Mouse (Mus musculus): ENCODE data around the gene Rbms3. TPM values are rescaled to one million over a fixed set of nuclear protein-coding genes. Genes with fewer than 3 reads are reported as not detected.

Gene Rbms3
- total and polyA plus RNA-seq, 3 experiments = not detected

DNA sequence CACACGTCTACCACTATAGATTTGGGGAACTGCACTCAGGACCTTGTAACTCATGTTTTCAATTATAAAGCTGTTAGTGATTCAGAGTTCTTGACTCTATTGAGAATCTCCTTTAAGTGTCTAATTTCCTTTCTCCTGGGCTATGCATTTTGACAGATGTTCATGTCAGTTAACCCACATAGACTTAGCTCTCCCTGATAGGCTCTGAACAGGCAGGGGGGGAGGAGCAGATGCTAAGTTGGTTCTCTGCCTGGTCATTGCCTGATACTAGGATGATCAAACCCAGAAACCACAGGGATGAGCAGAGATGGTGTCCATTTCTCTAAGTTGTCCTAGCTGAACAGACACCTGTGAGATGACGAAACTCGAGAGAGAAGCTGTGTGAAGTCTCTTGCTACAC is 707.2 kb downstream of the Rbms3 start:
- no peaks in the 10 kb centered on the region for H3K36me3 ChIP-seq (replicated peaks in 1 of 2; ENCODE audit: control insufficient read depth in 1 of 2, insufficient read depth in 1 of 2, low read length in 1 of 2)
- no peak overlapping the region for H3K27ac ChIP-seq (ENCODE audit: insufficient read depth, low read depth)
- H3K79me2 ChIP-seq (replicated peaks; ENCODE audit: control insufficient read depth, extremely low read depth, insufficient read depth, poor library complexity, severe bottlenecking) = no peaks in the 10 kb centered on the region
- no peaks in the 10 kb centered on the region for H3K27me3 ChIP-seq (replicated peaks)
- no peak overlapping the region for H3K4me2 ChIP-seq (ENCODE audit: insufficient read depth, low read depth, poor library complexity, severe bottlenecking)
- H3K9me3 ChIP-seq (replicated peaks; ENCODE audit: low read length) = peaks cover 73% of the 10 kb centered on the region
- dilution Hi-C loops (cut with MboI; ENCODE audit: extremely low pct_ligation_motif_present, extremely low pct_unique_long_range_greater_than_20kb, low sequenced_read_pairs) = no loop called here
- no peak overlapping the region for H3K4me3 ChIP-seq (replicated peaks in 1 of 3; ENCODE audit: low read depth in 2 of 3, low read length in 2 of 3, poor library complexity in 1 of 3)
- no peak for DNase-seq (ENCODE audit: extremely low read depth)
- no peaks in the 10 kb centered on the region for H3K4me1 ChIP-seq (ENCODE audit: control insufficient read depth in 1 of 2, insufficient read depth in 2 of 2)
- in situ Hi-C loops (cut with MboI; ENCODE audit: low pct_ligation_motif_present, low pct_unique_long_range_greater_than_20kb, low sequenced_read_pairs) = no loop called here
- TF ChIP-seq USF2 (conservative IDR thresholded peaks at IDR 0.05; ENCODE audit: low read depth, low read length) = no peak
- no peak for TF ChIP-seq RCOR1 (conservative IDR thresholded peaks at IDR 0.05; ENCODE audit: low read depth, low read length)
- no peak for TF ChIP-seq JUN (IDR thresholded peaks at IDR 0.05; ENCODE audit: insufficient read depth, low read depth, low read length)
- no peak for TF ChIP-seq ETS1 (conservative IDR thresholded peaks at IDR 0.05; ENCODE audit: low read depth, low read length)
- no peak for TF ChIP-seq CTCF (conservative IDR thresholded peaks at IDR 0.05 in 1 of 2, IDR thresholded peaks at IDR 0.05 in 1 of 2; ENCODE audit: low read depth in 2 of 2, low read length in 2 of 2)
- no peak for TF ChIP-seq PAX5 (IDR thresholded peaks at IDR 0.05; ENCODE audit: low read length)
- no peak for TF ChIP-seq ZNF384 (IDR thresholded peaks at IDR 0.05; ENCODE audit: low read depth, low read length)
- no peak overlapping the region for H3K9ac ChIP-seq (ENCODE audit: insufficient read depth, low read depth)

- no peak for TF ChIP-seq TBP (conservative IDR thresholded peaks at IDR 0.05; ENCODE audit: low read depth, low read length)
- TF ChIP-seq ZMIZ1 (IDR thresholded peaks at IDR 0.05; ENCODE audit: low read depth, low read length) = no peak
- no peak for TF ChIP-seq SIN3A (IDR thresholded peaks at IDR 0.05; ENCODE audit: low read length)
- TF ChIP-seq NELFE (IDR thresholded peaks at IDR 0.05; ENCODE audit: low read depth, low read length) = no peak
- no peak for TF ChIP-seq PAX5 (IDR thresholded peaks at IDR 0.05; ENCODE audit: low read length)
- no peak for TF ChIP-seq ELF1 (IDR thresholded peaks at IDR 0.05; ENCODE audit: low read depth, low read length)
- no peak for TF ChIP-seq MXI1 (IDR thresholded peaks at IDR 0.05; ENCODE audit: low read depth, low read length)
- TF ChIP-seq MYC (IDR thresholded peaks at IDR 0.05; ENCODE audit: low read depth, low read length) = no peak
- no peak for TF ChIP-seq E2F4 (IDR thresholded peaks at IDR 0.05; ENCODE audit: insufficient replicate concordance, low read depth, low read length)
- TF ChIP-seq BHLHE40 (IDR thresholded peaks at IDR 0.05; ENCODE audit: low read depth, low read length) = no peak
- no peak for TF ChIP-seq ZC3H11A (IDR thresholded peaks at IDR 0.05; ENCODE audit: low read depth, low read length)
- no peak for TF ChIP-seq IRF4 (IDR thresholded peaks at IDR 0.05; ENCODE audit: low read depth, low read length)
- no peak for TF ChIP-seq JUN (IDR thresholded peaks at IDR 0.05; ENCODE audit: insufficient read depth, low read depth, low read length)
- H3K27ac ChIP-seq (ENCODE audit: insufficient read depth, low read depth) = no peak overlapping the region
- H3K9me3 ChIP-seq (replicated peaks; ENCODE audit: low read length) = peaks cover 77% of the 10 kb centered on the region
- H3K4me3 ChIP-seq (replicated peaks in 1 of 3; ENCODE audit: low read depth in 2 of 3, low read length in 2 of 3, poor library complexity in 1 of 3) = no peak overlapping the region
- no peak overlapping the region for H3K9ac ChIP-seq (ENCODE audit: insufficient read depth, low read depth)
- H3K4me2 ChIP-seq (ENCODE audit: insufficient read depth, low read depth, poor library complexity, severe bottlenecking) = no peak overlapping the region
- dilution Hi-C loops (cut with MboI; ENCODE audit: extremely low pct_ligation_motif_present, extremely low pct_unique_long_range_greater_than_20kb, low sequenced_read_pairs) (no loop called here), in situ Hi-C loops (cut with MboI; ENCODE audit: low pct_ligation_motif_present, low pct_unique_long_range_greater_than_20kb, low sequenced_read_pairs) (no loop called here)
- H3K79me2 ChIP-seq (replicated peaks; ENCODE audit: control insufficient read depth, extremely low read depth, insufficient read depth, poor library complexity, severe bottlenecking) = no peaks in the 10 kb centered on the region
- no peak for DNase-seq (ENCODE audit: extremely low read depth)
- H3K36me3 ChIP-seq (replicated peaks in 1 of 2; ENCODE audit: control insufficient read depth in 1 of 2, insufficient read depth in 1 of 2, low read length in 1 of 2) = no peaks in the 10 kb centered on the region
- no peaks in the 10 kb centered on the region for H3K4me1 ChIP-seq (ENCODE audit: control insufficient read depth in 1 of 2, insufficient read depth in 2 of 2)
- no peaks in the 10 kb centered on the region for H3K27me3 ChIP-seq (replicated peaks)
Observed at GRCm38 (mm10) chr9:116919441-116920019, 710.2 kb downstream of the Rbms3 start.
